Mouse (Mus musculus) limb, embryonic 11.5 days (tissue): ENCODE measurements around the gene Tnc. TPM values are rescaled to one million over a fixed set of nuclear protein-coding genes. Genes with fewer than 3 reads are reported as not detected.
A peak's percentile ranks its signal among the peaks of the same experiment; 100 is the strongest.

ENCODE experiments used
- ATAC-seq: fragments of 200-750 bp; cut with Nextera tagmentation; 2 replicates; pipeline ENCODE4 v1.8.0; 2017; ENCODE audit warnings: low read depth; ENCODE audit not compliant: insufficient number of reproducible peaks, low FRiP score, low TSS enrichment
- DNase-seq: peaks from one replicate; pipeline ENCODE4 v3.0.0-alpha.2; 2015; ENCODE audit warnings: low spot score
- H3K27ac ChIP-seq: fragments of 300-500 bp; sonication (generic); replicated peaks from 2 replicates; pipeline ENCODE4 v1.5.1; 2014; ENCODE audit warnings: low read depth, mild to moderate bottlenecking, low read length
- H3K27me3 ChIP-seq: fragments of 300-500 bp; sonication (generic); 2 replicates; pipeline ENCODE4 v1.6.1; 2014; ENCODE audit warnings: mild to moderate bottlenecking, low read length, mixed read lengths; ENCODE audit not compliant: control insufficient read depth, insufficient read depth
- H3K36me3 ChIP-seq: fragments of 300-500 bp; sonication (generic); 2 replicates; pipeline ENCODE4 v1.6.1; 2014; ENCODE audit warnings: mild to moderate bottlenecking, low read length, moderate library complexity, mixed read lengths; ENCODE audit not compliant: control insufficient read depth, insufficient read depth
- H3K4me1 ChIP-seq: fragments of 300-500 bp; sonication (generic); 2 replicates; pipeline ENCODE4 v1.6.1; 2014; ENCODE audit warnings: low read length, mixed read lengths; ENCODE audit not compliant: control insufficient read depth, insufficient read depth
- H3K4me2 ChIP-seq: fragments of 300-500 bp; sonication (generic); 2 replicates; pipeline ENCODE4 v1.6.1; 2014; ENCODE audit warnings: low read depth, mild to moderate bottlenecking, moderate library complexity; ENCODE audit not compliant: severe bottlenecking
- H3K4me3 ChIP-seq: fragments of 300-500 bp; sonication (generic); 2 replicates; pipeline ENCODE4 v1.5.1; 2014; ENCODE audit warnings: low read depth, low read length
- H3K9ac ChIP-seq: fragments of 300-500 bp; sonication (generic); 2 replicates; pipeline ENCODE4 v1.6.1; 2014; ENCODE audit warnings: mild to moderate bottlenecking, low read length
- H3K9me3 ChIP-seq: fragments of 300-500 bp; sonication (generic); 2 replicates; pipeline ENCODE4 v1.6.1; 2016; ENCODE audit warnings: low read length; ENCODE audit not compliant: control insufficient read depth
- WGBS: fragments of 180-500 bp; shearing (Covaris S2); extraction: QIAGEN DNeasy Blood & Tissue Kit; methylation state at CpG from one replicate; pipeline ENCODE4 v1.1.7; 2014; 5-methylcytosine and 5-hydroxymethylcytosine counted together
- polyA plus RNA-seq: library from polyadenylated mRNA; unstranded; fragments of >200 nt; fragmentation: Nextera tagmentation; extraction: Ambion mirVana; gene quantifications from 2 replicates; pipeline ENCODE4 v1.2.1, GENCODE M21; 2014

The Tnc gene
- polyA plus RNA-seq, 1 experiment from 2014 or later = 10.8 TPM

GRCm38 (mm10) chr4:63948066-63948687, 98.6 kb downstream of the Tnc start:
- Histone ChIP-seq H3K9me3 (no peaks in the 10 kb centered on the region), H3K4me3 (no peak overlapping the region), H3K4me1 (no peaks in the 10 kb centered on the region), H3K4me2 (no peak overlapping the region), H3K9ac (no peak overlapping the region), H3K27ac (no peak overlapping the region), H3K27me3 (no peaks in the 10 kb centered on the region), H3K36me3 (no peaks in the 10 kb centered on the region)
- DNase-seq = peak; percentile 61
- no peak for ATAC-seq
- WGBS = 40% methylated on average over 12 of the region's 12 CpGs

GRCm38 (mm10) chr4:63943813-63944212, 103.0 kb downstream of the Tnc start:
- H3K9me3 ChIP-seq = no peaks in the 10 kb centered on the region
- H3K4me1 ChIP-seq = no peaks in the 10 kb centered on the region
- 82% methylated on average over 5 of the region's 5 CpGs for WGBS
- no peak overlapping the region for H3K27ac ChIP-seq
- H3K36me3 ChIP-seq = no peaks in the 10 kb centered on the region
- H3K9ac ChIP-seq = no peak overlapping the region
- H3K4me3 ChIP-seq = no peak overlapping the region
- no peak for ATAC-seq
- no peak overlapping the region for H3K4me2 ChIP-seq
- H3K27me3 ChIP-seq = no peaks in the 10 kb centered on the region
- DNase-seq = no peak

- Histone ChIP-seq H3K4me2 (no peak overlapping the region), H3K36me3 (no peaks in the 10 kb centered on the region), H3K9me3 (no peaks in the 10 kb centered on the region), H3K4me1 (no peaks in the 10 kb centered on the region), H3K27me3 (no peaks in the 10 kb centered on the region), H3K9ac (no peak overlapping the region), H3K27ac (no peak overlapping the region), H3K4me3 (no peak overlapping the region)
- ATAC-seq (no peak), DNase-seq (no peak)
- WGBS = 86% methylated on average over 3 of the region's 3 CpGs
Measured at GRCm38 (mm10) chr4:63942875-63943274, 103.9 kb downstream of the Tnc start.

- Histone ChIP-seq H3K36me3 (no peaks in the 10 kb centered on the region), H3K9ac (no peak overlapping the region), H3K9me3 (no peaks in the 10 kb centered on the region), H3K4me3 (no peak overlapping the region), H3K27ac (no peak overlapping the region), H3K27me3 (no peaks in the 10 kb centered on the region), H3K4me2 (no peak overlapping the region), H3K4me1 (no peaks in the 10 kb centered on the region)
- 88% methylated on average over 2 of the region's 2 CpGs for WGBS
- ATAC-seq (no peak), DNase-seq (no peak)
Measured at GRCm38 (mm10) chr4:63941420-63941819, 105.4 kb downstream of the Tnc start.

- Histone ChIP-seq H3K36me3 (no peaks in the 10 kb centered on the region), H3K27me3 (no peaks in the 10 kb centered on the region), H3K9me3 (no peaks in the 10 kb centered on the region), H3K4me1 (no peaks in the 10 kb centered on the region), H3K4me3 (no peak overlapping the region), H3K27ac (no peak overlapping the region), H3K9ac (no peak overlapping the region), H3K4me2 (no peak overlapping the region)
- DNase-seq (no peak), ATAC-seq (no peak)
- 82% methylated on average over 3 of the region's 3 CpGs for WGBS
Measured at GRCm38 (mm10) chr4:63939428-63939827, 107.4 kb downstream of the Tnc start.

- DNase-seq (no peak), ATAC-seq (no peak)
- Histone ChIP-seq H3K9me3 (no peaks in the 10 kb centered on the region), H3K27ac (no peak overlapping the region), H3K4me3 (no peak overlapping the region), H3K9ac (no peak overlapping the region), H3K27me3 (no peaks in the 10 kb centered on the region), H3K4me2 (no peak overlapping the region), H3K4me1 (no peaks in the 10 kb centered on the region), H3K36me3 (no peaks in the 10 kb centered on the region)
- WGBS = 87% methylated on average over 4 of the region's 4 CpGs
Measured at GRCm38 (mm10) chr4:63935960-63936359, 110.9 kb downstream of the Tnc start.

- Histone ChIP-seq H3K9ac (no peak overlapping the region), H3K4me2 (no peak overlapping the region), H3K4me3 (no peak overlapping the region), H3K9me3 (no peaks in the 10 kb centered on the region), H3K36me3 (no peaks in the 10 kb centered on the region), H3K27ac (no peak overlapping the region), H3K4me1 (no peaks in the 10 kb centered on the region), H3K27me3 (no peaks in the 10 kb centered on the region)
- ATAC-seq = no peak
- DNase-seq = no peak
- WGBS = 83% methylated on average over 9 of the region's 9 CpGs
Measured at GRCm38 (mm10) chr4:63935314-63935713, 111.5 kb downstream of the Tnc start.

- H3K27ac ChIP-seq = no peak overlapping the region
- no peaks in the 10 kb centered on the region for H3K27me3 ChIP-seq
- DNase-seq (no peak), ATAC-seq (no peak)
- no peak overlapping the region for H3K4me2 ChIP-seq
- WGBS = 83% methylated on average over 2 of the region's 2 CpGs
- no peak overlapping the region for H3K9ac ChIP-seq
- no peaks in the 10 kb centered on the region for H3K36me3 ChIP-seq
- H3K4me3 ChIP-seq = no peak overlapping the region
- H3K9me3 ChIP-seq = no peaks in the 10 kb centered on the region
- no peaks in the 10 kb centered on the region for H3K4me1 ChIP-seq
Measured at GRCm38 (mm10) chr4:63930863-63931262, 116.0 kb downstream of the Tnc start.

- no peak overlapping the region for H3K9ac ChIP-seq
- 64% methylated on average over 2 of the region's 2 CpGs for WGBS
- H3K36me3 ChIP-seq = no peaks in the 10 kb centered on the region
- ATAC-seq (no peak), DNase-seq (no peak)
- H3K9me3 ChIP-seq = no peaks in the 10 kb centered on the region
- no peaks in the 10 kb centered on the region for H3K4me1 ChIP-seq
- no peak overlapping the region for H3K4me2 ChIP-seq
- H3K27me3 ChIP-seq = no peaks in the 10 kb centered on the region
- H3K4me3 ChIP-seq = no peak overlapping the region
- no peak overlapping the region for H3K27ac ChIP-seq
Measured at GRCm38 (mm10) chr4:63929490-63929889, 117.3 kb downstream of the Tnc start.
